Mouse (Mus musculus): ENCODE data around the gene Hydin. TPM values are rescaled to one million over a fixed set of nuclear protein-coding genes. Genes with fewer than 3 reads are reported as not detected.
"Not testable (repeated sequence)": the region's sequence is repeated elsewhere in the genome, so short reads cannot be mapped to it uniquely, and the experiment has no call there.

Hydin gene
- polyA plus RNA-seq, 1 experiment from 2014 or later = 0.17 TPM

DNA sequence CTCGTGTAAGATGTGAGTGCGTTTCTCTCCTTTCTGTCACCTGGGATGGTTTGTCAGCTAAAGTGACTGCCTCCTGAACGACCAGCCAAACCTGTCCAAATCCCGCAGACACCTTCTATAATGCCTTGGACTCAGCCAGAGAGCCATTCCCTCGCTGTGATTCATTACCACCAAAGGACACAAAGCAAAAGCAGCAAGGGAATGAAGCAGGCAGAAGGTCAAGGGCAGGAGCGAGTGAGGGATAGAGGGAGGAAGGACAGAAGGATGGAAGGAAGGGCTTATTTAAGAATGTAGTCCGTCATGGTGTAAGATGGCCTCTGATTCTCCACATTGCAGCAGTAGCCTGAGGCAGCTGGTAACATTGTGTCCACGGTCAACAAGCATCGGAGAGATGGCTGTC is 229.5 kb downstream of the Hydin start:
- Histone ChIP-seq H3K27me3 (replicated peaks) (no peaks in the 10 kb centered on the region), H3K27ac (no peak overlapping the region), H3K4me3 (replicated peaks) (no peak overlapping the region), H3K9ac (no peak overlapping the region), H3K4me2 (no peak overlapping the region), H3K4me1 (no peaks in the 10 kb centered on the region), H3K36me3 (no peaks in the 10 kb centered on the region), H3K9me3 (no peaks in the 10 kb centered on the region)
- ATAC-seq (ENCODE audit: insufficient read depth, low FRiP score, low read depth) = no peak
- 76% methylated on average over 9 of the region's 9 CpGs for WGBS

DNA sequence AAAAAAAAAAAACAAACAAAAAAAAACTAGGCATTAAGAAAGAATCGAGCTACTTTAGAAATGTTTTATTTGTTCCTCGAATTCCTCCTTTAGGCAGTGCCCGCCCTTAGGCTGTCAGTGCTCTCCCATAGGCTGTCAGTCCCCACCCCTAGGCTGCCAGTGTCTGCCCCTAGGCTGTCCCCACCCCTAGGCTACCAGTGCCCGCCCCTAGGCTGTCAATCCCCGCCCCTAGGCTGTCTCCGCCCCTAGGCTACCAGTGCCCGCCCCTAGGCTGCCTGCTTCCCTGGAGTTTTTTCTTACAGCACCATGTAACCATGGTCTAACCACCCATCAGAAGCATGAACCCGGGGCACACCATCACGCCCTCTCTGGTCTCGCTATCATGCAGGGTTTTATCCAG is 233.5 kb downstream of the Hydin start:
- Histone ChIP-seq H3K4me2 (no peak overlapping the region), H3K36me3 (no peaks in the 10 kb centered on the region), H3K27ac (no peak overlapping the region), H3K9me3 (no peaks in the 10 kb centered on the region), H3K27me3 (replicated peaks) (no peaks in the 10 kb centered on the region), H3K9ac (no peak overlapping the region), H3K4me3 (replicated peaks) (no peak overlapping the region), H3K4me1 (no peaks in the 10 kb centered on the region)
- 16% methylated on average over 10 of the region's 10 CpGs for WGBS
- ATAC-seq (ENCODE audit: insufficient read depth, low FRiP score, low read depth) = peak; percentile 86

DNA sequence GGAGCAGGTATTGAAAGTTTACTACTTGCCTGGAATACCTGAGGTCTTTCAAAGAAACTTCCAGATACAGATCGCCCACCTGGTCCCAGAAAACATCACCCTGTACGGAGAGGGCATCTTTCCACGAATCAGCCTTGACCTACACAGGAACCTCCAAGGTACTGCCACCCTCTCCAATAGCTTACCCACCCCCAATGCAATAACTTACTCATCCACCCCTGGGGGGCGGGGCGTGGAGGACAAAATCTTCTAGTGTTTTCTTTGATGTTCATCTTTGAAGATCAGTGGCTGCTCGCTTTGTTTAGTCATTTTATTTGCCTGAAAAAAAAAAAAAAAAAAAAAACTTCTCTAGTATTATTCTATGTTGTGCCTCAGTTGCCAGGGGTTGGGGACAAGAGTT is 233.9 kb downstream of the Hydin start:
- Histone ChIP-seq H3K9me3 (no peaks in the 10 kb centered on the region), H3K27me3 (replicated peaks) (no peaks in the 10 kb centered on the region), H3K27ac (no peak overlapping the region), H3K9ac (no peak overlapping the region), H3K4me3 (replicated peaks) (no peak overlapping the region), H3K4me2 (no peak overlapping the region), H3K4me1 (no peaks in the 10 kb centered on the region), H3K36me3 (no peaks in the 10 kb centered on the region)
- ATAC-seq (ENCODE audit: insufficient read depth, low FRiP score, low read depth) = no peak
- WGBS = 67% methylated on average over 6 of the region's 6 CpGs

DNA sequence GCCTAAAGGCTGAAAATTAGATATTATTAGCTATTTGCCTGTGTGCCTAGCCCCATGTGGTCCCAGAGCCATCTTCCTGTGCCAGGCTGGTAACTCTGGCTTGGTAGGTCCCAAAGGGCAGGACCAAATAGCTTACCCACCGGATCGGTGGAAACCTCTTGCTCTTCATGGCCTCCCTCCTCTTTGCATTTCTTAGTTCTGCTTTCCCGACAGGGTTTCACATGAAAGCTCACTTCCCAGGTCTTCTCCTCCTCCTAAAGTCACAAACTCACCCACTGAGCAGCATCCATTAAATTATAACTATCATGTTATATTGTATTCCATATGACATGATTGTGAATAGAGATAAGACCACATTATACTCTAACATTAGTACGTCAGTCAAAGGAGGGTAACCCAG is 234.6 kb downstream of the Hydin start:
- Histone ChIP-seq H3K4me3 (replicated peaks) (no peak overlapping the region), H3K9ac (no peak overlapping the region), H3K4me2 (no peak overlapping the region), H3K27me3 (replicated peaks) (no peaks in the 10 kb centered on the region), H3K27ac (no peak overlapping the region), H3K9me3 (no peaks in the 10 kb centered on the region), H3K4me1 (no peaks in the 10 kb centered on the region), H3K36me3 (no peaks in the 10 kb centered on the region)
- WGBS = 79% methylated on average over 4 of the region's 4 CpGs
- no peak for ATAC-seq (ENCODE audit: insufficient read depth, low FRiP score, low read depth)

DNA sequence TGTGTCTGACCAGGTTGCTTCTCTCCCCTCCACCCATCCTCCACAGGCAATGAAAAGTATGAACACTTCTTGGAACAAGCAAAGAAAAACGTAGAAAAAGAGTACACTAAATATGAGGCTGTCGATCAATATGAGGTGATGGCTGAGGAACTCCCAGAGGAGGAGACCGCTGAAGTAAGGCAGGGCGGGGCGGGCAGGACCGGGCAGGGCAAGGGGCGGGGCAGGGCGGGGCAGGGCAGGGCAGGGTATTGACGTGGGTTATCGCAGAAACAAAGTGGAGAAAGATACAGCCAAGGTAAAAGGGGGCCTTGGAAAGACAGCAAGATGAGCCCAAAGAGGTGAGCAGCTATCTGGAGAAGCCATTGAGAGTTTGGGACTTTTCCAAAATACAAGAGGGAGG is 236.1 kb downstream of the Hydin start:
- Histone ChIP-seq H3K27me3 (replicated peaks) (no peaks in the 10 kb centered on the region), H3K9ac (no peak overlapping the region), H3K27ac (no peak overlapping the region), H3K4me1 (no peaks in the 10 kb centered on the region), H3K9me3 (no peaks in the 10 kb centered on the region), H3K36me3 (no peaks in the 10 kb centered on the region), H3K4me3 (replicated peaks) (no peak overlapping the region), H3K4me2 (0 out of 2 replicates have a peak overlapping the region, but pooled peaks have one; percentile 10)
- 14% methylated on average over 10 of the region's 10 CpGs for WGBS
- ATAC-seq (ENCODE audit: insufficient read depth, low FRiP score, low read depth) = no peak

DNA sequence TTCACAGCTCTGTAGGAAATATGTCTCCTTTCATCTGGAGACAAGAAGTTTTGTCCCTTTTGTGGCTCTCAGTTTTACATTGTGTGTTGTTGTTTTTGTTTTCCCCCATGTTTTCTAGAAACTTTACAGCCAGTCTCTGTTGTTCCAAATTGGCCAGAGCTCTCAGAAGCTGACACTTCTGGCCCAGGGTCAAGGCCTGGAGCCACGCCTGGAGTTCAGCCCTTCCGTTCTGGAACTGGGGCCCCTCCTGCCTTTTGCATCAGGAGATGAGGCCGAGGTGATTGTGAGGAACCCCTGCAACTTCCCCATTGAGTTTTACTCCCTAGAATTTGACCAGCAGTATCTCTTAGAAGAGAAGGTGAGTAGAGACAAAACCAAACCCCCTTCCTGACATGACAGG is 242.0 kb downstream of the Hydin start:
- Histone ChIP-seq H3K27me3 (replicated peaks) (no peaks in the 10 kb centered on the region), H3K36me3 (no peaks in the 10 kb centered on the region), H3K9me3 (no peaks in the 10 kb centered on the region), H3K9ac (no peak overlapping the region), H3K4me2 (no peak overlapping the region), H3K27ac (no peak overlapping the region), H3K4me3 (replicated peaks) (no peak overlapping the region), H3K4me1 (no peaks in the 10 kb centered on the region)
- WGBS = 64% methylated on average over 3 of the region's 3 CpGs
- no peak for ATAC-seq (ENCODE audit: insufficient read depth, low FRiP score, low read depth)

DNA sequence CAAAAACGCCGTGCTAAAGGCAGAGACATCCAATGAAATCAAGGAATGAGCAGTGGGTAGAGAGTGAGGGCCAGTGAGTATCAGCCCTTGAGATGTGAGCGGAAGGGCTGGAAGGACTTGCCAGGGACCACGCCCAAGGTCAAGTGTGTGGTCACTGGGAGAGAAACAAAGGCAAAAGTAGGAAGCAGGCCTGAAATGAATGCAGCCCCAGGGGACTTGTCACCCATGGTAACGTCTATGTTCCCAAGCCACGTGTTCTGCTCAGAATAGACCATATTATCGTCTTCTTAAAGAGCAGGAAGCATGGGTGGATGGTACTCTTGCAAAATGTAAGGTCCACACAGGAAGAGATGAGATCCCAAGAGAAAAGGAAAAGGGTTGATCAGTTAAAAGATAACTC is 253.0 kb downstream of the Hydin start:
- H3K36me3 ChIP-seq = no peaks in the 10 kb centered on the region
- H3K9me3 ChIP-seq = no peaks in the 10 kb centered on the region
- no peak overlapping the region for H3K4me3 ChIP-seq (replicated peaks)
- no peaks in the 10 kb centered on the region for H3K27me3 ChIP-seq (replicated peaks)
- WGBS = 77% methylated on average over 7 of the region's 7 CpGs
- H3K4me1 ChIP-seq = no peaks in the 10 kb centered on the region
- ATAC-seq (ENCODE audit: insufficient read depth, low FRiP score, low read depth) = no peak
- no peak overlapping the region for H3K9ac ChIP-seq
- H3K4me2 ChIP-seq = no peak overlapping the region
- H3K27ac ChIP-seq = no peak overlapping the region

DNA sequence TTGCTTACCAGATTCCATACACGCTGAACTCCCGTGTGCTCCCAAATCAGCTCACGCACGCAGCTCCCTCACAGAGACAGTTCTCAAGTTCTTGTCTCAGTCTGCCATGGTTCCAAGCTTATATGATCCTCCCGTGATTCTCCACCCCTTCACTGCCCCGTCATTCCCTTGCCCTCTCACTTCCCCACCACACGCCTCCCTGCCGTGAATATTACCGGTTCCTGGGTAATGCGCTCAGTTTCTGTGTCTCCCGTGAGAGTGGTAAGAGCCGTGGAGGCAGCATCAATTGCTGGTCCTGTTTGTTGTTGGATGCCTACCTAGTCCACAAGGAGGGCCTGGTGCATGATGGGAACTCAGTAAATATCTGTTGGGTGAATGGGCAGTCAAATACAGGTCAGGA is 255.1 kb downstream of the Hydin start:
- 94% methylated on average over 12 of the region's 12 CpGs for WGBS
- Histone ChIP-seq H3K27ac (no peak overlapping the region), H3K4me1 (no peaks in the 10 kb centered on the region), H3K9me3 (no peaks in the 10 kb centered on the region), H3K4me3 (replicated peaks) (no peak overlapping the region), H3K9ac (no peak overlapping the region), H3K36me3 (no peaks in the 10 kb centered on the region), H3K27me3 (replicated peaks) (no peaks in the 10 kb centered on the region), H3K4me2 (no peak overlapping the region)
- no peak for ATAC-seq (ENCODE audit: insufficient read depth, low FRiP score, low read depth)

DNA sequence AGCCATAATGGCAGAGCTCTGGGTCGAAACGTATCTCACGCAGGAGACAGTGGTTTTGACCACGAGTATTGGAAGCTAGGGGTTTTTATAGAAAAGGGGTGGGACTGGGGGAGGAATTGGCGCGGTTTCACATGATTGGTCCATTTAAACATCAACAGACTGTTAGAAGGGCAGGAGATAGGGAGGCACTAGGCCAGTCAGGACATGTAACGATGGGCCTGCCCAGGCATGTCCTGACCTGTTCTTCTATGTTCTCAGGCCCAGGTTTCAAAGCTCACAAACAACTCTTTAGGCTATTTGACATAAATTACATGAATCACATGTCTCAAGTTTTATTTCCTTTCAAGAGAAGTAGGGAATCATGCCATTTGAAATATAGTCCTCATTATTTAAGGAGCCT is 255.7 kb downstream of the Hydin start:
- WGBS = 79% methylated on average over 7 of the region's 7 CpGs
- ATAC-seq (ENCODE audit: insufficient read depth, low FRiP score, low read depth) = not testable (repeated sequence)

DNA sequence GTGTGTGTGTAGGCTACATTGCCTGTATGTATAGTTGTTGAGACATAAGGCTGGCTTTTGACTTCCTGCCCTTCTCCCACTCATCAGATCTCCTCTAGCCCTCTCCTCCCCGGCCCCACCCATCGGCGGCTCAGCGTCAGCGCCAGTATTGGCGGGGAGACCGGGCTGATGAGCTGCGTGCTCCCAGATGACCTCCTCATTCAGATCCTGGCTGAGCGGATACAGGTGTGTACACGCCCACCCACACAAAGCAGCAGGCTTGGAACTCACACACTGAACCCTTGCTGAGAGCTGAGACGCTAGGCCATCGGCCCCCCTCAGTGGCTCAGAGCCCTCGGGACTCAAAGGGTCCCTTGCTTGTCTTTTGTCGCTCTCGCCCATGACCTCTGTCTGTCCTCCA is 256.2 kb downstream of the Hydin start:
- Histone ChIP-seq H3K4me1 (no peaks in the 10 kb centered on the region), H3K4me2 (no peak overlapping the region), H3K27me3 (replicated peaks) (no peaks in the 10 kb centered on the region), H3K27ac (no peak overlapping the region), H3K4me3 (replicated peaks) (no peak overlapping the region), H3K36me3 (no peaks in the 10 kb centered on the region), H3K9me3 (no peaks in the 10 kb centered on the region), H3K9ac (no peak overlapping the region)
- 67% methylated on average over 14 of the region's 15 CpGs for WGBS
- ATAC-seq (ENCODE audit: insufficient read depth, low FRiP score, low read depth) = no peak

More for the DNA sequence above, 255.7 kb downstream of the Hydin start:
- not testable (repeated sequence) for H3K4me1 ChIP-seq; H3K4me3 ChIP-seq (replicated peaks); H3K9me3 ChIP-seq; H3K27me3 ChIP-seq (replicated peaks); H3K36me3 ChIP-seq; H3K27ac ChIP-seq; H3K4me2 ChIP-seq; H3K9ac ChIP-seq

DNA sequence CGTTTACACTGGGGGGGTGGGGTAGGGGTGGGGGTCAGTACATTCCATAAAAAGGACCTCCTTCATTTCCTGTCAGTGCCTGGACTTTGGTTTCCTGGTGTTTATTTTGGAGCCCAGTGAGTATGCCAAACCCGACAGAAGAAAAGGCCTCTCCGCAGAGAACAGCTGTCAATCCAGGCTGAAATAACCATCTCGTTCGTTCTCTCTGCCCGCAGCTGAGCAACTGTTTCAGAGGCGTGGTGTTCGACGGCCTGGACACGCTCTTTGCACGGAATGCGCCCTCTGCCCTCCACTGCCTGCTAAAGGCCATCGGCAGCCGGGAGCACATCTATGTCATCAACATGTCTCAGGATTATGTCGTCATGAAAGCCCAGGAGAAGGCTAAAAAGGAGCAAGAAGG is 258.5 kb downstream of the Hydin start:
- 41% methylated on average over 15 of the region's 15 CpGs for WGBS
- H3K27me3 ChIP-seq (replicated peaks) = no peaks in the 10 kb centered on the region
- no peak overlapping the region for H3K4me2 ChIP-seq
- no peaks in the 10 kb centered on the region for H3K4me1 ChIP-seq
- H3K36me3 ChIP-seq = no peaks in the 10 kb centered on the region
- H3K27ac ChIP-seq = no peak overlapping the region
- no peak overlapping the region for H3K9ac ChIP-seq
- H3K9me3 ChIP-seq = no peaks in the 10 kb centered on the region
- no peak overlapping the region for H3K4me3 ChIP-seq (replicated peaks)
- ATAC-seq (ENCODE audit: insufficient read depth, low FRiP score, low read depth) = 0 out of 2 replicates have a peak, but pooled peaks have one; percentile 14

DNA sequence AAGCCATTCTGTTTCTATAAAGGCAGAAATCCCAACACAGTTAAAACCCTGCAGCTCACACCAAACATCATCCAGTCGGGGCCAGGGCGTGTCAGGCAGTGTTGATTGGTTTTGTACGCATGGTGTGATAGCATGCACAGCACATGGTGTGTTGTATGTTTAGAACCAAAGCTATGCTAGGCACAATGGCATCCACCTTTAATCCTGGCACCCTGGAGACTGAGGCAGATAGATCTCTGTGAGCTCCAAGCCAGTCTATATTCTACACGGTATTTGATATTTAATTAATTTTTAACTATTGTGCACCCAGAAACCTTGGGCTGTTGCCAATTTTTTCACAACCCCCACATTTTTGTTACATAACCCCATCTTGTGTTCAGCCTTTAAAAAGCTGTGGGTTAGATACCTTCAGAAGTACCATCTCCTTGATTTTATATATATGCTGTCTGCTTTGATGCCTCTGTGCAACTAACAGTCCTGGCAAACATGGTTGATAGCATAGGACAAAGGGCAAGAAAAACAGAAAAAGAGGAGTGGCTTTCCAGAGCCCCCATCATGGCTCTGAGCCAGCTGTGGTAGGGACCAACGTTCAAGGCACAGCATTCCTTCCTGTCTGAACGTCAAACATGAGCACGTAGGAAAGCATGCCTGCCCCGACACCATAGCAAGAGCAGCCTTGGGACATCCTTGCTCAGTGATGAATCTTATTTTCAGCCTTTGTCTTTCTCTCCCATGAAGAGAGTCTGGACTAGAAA is 263.4 kb downstream of the Hydin start:
- Histone ChIP-seq H3K27me3 (replicated peaks) (no peaks in the 10 kb centered on the region), H3K36me3 (no peaks in the 10 kb centered on the region), H3K4me1 (no peaks in the 10 kb centered on the region), H3K4me3 (replicated peaks) (no peak overlapping the region), H3K9ac (no peak overlapping the region), H3K9me3 (no peaks in the 10 kb centered on the region), H3K27ac (no peak overlapping the region), H3K4me2 (no peak overlapping the region)
- WGBS = 35% methylated on average over 8 of the region's 8 CpGs
- ATAC-seq (ENCODE audit: insufficient read depth, low FRiP score, low read depth) = 0 out of 2 replicates have a peak, but pooled peaks have one; percentile 38

DNA sequence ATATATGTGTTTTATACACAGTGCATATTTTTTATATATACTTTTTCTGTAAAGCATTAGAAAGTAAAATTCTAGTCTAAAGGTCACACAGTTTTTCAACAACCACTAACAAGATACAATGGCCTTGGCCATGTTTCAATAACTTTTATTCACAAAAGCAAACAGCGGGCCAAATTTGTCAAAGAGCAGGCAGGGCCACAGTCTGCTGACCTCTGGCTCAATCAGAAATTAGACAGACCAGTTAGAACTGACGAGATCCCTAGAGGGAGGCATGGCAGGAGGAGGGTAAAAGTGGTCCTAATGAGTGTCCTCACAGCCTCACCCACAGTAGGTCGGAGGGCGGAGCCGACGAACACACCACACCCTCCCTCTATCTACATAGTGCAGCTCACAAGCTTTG is 267.0 kb downstream of the Hydin start:
- no peaks in the 10 kb centered on the region for H3K27me3 ChIP-seq (replicated peaks)
- 76% methylated on average over 6 of the region's 6 CpGs for WGBS
- H3K4me3 ChIP-seq (replicated peaks) = no peak overlapping the region
- no peak for ATAC-seq (ENCODE audit: insufficient read depth, low FRiP score, low read depth)
- no peaks in the 10 kb centered on the region for H3K4me1 ChIP-seq
- H3K4me2 ChIP-seq = no peak overlapping the region
- H3K36me3 ChIP-seq = no peaks in the 10 kb centered on the region
- H3K9me3 ChIP-seq = no peaks in the 10 kb centered on the region
- H3K27ac ChIP-seq = no peak overlapping the region
- no peak overlapping the region for H3K9ac ChIP-seq
